Mouse (Mus musculus) liver, postnatal 0 days (tissue): ENCODE data around the gene Vwf.

Source experiments
- CTCF ChIP-seq: sonication (generic); IDR thresholded peaks from 2 replicates; pipeline ENCODE4 v1.5.1; 2016; ENCODE audit warnings: antibody characterized with exemption, low read depth
- EP300 ChIP-seq: IDR thresholded peaks from 2 replicates; pipeline ENCODE4 v1.6.1; 2016; ENCODE audit warnings: antibody characterized with exemption, low read depth, mild to moderate bottlenecking

- TF ChIP-seq EP300 (no peak), CTCF (no peak)
These were observed 30.7 kb downstream of the Vwf start for GRCm38 (mm10) chr6:125577301-125577700.
